Mouse (Mus musculus) activated CD4-positive, CD25-positive, alpha-beta regulatory T cell, adult 4 months (primary cell): Measurements from ENCODE around the gene H2-T24. TPM values are rescaled to one million over a fixed set of nuclear protein-coding genes. Genes with fewer than 3 reads are reported as not detected.
"Not testable (repeated sequence)": the region's sequence is repeated elsewhere in the genome, so short reads cannot be mapped to it uniquely, and the experiment has no call there.

Source experiments
- ATAC-seq: one replicate; pipeline ENCODE4 v1.8.0; 2017
- polyA plus RNA-seq, 2 experiments: library from polyadenylated mRNA; unstranded; fragments of 100-300 nt; shearing (Covaris generic); gene quantifications; one replicate each; pipeline ENCODE4 v1.2.1; 2017

Gene H2-T24
- polyA plus RNA-seq, 2 experiments from 2014 or later = 36.4 to 43.7 TPM

DNA sequence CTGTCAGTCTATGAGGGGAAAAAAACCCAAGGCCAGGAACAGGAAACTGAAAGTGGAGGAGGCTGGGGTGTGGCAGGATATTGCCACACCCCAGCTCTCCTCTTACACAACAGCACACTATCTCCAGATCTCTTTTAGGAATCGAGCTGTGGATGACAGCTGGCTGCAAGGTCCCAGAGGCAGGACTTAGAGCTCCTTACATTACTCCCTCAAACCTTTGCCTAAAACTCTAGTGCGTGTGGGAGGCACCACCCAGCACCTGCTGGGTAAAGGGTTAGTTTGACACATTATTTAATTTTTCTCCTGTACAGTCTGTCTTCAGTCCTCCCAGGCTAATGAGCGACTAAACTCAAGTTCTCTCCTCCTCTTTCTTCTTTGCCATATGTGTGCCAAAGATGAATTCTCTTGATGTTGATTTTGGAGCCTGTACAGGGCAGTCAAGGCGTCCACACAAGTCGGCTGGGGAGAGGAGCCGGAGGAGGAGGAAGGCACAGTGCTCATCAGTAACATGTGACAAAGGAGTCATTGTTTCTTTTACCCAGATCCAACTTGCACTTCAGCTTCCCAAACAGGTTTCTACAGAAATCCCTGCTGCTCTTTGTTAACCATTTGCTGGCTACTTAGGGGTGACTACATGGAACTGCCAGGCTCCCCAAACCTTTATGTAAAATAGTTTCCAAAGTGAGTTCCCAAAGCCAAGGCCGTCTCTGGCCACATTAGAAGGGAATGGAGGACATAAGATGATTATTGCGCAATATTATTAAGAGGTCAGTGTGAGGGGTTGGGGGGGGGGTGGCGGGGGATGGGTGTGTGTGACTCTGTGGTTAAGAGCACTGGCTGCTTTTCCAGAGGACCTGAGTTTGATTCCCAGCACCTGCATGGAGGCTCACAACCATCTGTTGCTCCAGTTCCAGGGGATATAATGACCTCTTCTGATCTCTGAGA lies 3.6 kb upstream of the H2-T24 start:
- ATAC-seq = peak; percentile 59

DNA sequence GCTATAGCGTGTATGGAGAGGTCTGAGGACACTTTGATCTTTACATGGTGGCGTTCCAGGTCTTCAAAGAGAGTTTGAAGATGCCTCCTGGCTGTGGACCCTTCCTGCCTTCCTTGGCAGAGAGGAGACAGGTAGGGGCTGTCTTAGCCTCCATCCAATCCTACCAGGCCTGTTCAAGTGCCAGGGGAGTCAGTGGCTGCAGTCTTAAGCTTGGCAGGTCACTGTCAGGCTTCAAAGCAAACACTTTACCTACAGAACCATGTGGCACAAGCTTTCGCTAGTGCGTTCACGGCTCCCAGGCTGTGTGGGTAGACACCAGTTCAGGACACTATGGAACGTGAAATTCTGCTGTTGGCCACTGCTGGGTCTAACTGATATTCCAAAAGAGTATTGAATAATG lies 2.6 kb upstream of the H2-T24 start:
- no peak for ATAC-seq

DNA sequence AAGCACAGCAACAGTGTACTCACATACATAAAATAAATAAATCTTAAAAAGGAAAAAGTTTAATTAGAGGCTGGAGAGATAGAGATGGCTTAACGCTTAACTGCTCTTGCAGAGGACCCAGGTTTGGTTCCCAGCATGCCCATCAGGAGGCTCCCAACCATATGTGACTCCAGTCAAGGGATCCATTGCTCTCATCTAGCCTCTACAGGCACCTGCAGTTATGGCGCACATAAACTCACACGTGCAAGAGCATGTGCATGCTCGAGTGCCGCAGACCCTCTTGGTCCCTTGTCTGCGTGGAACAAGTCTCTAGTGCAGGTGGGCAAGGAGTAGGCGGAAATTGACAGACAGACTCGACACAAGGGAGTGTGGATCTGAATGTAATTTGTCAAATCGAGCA lies 1.7 kb upstream of the H2-T24 start:
- no peak for ATAC-seq

DNA sequence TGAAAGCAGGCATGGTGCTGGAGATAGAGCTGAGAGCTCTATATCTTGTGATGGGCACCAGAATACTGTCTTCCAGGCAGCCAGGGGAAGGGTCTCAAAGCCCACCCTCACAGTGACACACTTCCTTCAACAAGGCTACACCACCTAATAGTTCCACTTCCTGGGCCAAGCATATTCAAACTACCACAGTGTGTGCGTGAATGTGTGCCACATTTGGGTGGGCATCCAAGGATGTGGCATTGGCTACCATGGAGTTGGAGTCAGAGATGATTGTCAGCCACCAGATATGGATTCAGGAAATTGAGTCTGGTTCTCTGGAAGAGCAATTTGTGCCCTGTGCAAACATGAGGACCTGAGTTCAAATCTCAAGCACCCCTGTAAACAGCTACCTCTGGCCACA lies 949 bp upstream of the H2-T24 start:
- no peak for ATAC-seq

DNA sequence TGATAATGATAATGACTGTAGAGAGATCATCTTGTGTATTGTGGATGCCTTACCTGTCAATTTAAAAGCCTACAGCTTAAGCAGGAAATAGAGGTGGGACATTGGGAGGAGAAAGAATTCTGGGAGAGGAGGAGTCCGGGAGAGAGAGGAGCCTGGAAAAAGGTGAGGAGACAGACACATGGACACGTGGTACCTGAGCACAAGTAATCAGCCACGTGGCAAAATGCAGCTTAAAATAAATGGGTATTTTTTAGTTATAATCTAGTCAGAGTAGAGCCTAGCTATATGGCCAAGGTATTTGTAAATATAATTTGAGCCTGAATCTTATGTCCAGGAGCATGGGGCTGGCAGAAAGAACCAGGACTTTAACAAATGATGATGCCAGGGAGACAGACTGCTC lies 841 bp downstream of the H2-T24 start:
- no peak for ATAC-seq

DNA sequence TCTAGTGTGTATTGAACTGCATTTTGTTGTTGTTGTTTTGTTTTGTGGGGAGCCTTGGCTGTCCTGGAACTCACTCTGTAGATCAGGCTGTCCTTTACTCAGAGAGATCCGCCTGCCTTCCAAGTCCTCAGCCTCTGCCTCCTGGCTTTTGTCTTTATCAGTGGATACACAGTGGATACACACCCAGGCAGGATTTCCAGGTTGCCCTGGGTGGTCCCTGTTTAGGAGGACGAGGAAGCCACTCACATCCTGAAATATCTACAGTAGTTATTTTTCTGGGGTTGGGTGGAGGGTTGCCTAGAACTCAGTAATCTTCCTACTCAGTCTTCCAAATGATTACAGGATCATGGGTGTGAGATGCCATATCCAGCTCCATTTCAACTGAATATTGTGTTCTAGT lies 1.4 kb downstream of the H2-T24 start:
- no peak for ATAC-seq

DNA sequence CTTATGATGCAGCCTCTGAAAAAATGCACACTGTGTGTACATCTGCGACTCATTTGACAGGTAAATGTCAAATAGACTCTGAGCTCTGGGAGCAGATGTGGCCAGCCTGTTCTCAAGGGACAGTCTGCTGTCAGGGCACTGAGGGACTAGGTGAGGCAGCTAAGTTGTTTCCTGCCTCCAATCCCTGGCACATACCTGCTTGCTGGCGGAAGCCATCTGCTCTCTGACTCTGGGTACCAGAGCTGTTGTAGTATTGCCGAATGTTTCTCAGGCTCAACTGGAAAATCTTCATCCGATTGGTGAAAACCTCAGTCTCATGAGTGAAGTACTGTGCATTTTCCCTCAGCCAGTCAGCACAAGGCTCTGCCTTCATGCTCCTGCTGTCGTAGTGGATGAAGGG lies 3.3 kb downstream of the H2-T24 start:
- ATAC-seq = no peak

DNA sequence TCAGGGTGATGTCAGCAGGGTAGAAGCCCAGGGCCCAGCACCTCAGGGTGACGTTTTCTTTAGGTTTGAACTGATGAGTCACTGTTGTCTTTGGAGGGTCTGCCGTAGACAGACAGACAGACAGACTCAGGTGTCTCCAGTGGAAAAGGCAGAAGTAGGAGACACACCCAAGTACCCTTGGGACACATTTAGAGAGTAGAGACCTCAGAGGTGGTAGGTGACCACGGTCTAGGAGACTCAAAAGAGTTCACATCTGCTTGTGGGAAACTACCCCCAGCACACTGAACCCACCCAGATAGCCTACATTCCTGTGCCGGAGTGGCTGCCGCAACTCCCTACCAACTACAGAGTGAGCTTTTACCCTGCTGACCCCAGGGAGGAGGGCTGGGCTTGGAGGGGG lies 5.4 kb downstream of the H2-T24 start:
- no peak for ATAC-seq

DNA sequence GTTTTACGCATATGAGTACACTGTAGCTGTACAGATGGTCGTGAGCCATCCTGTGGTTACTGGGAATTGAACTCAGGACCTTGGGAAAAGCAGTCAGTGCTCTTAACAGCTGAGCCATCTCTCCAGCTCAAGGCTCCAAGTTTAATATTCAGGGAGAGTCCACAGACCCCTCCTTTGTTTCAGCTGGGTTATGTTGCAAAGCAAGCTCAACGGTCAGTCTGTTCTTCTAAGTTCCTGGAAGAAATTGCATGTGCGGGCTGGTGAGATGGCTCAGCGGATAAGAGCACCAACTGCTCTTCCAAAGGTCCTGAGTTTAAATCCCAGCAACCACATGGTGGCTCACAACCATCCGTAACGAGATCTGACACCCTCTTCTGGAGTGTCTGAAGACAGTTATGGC lies 16.0 kb downstream of the H2-T24 start:
- not testable (repeated sequence) for ATAC-seq

DNA sequence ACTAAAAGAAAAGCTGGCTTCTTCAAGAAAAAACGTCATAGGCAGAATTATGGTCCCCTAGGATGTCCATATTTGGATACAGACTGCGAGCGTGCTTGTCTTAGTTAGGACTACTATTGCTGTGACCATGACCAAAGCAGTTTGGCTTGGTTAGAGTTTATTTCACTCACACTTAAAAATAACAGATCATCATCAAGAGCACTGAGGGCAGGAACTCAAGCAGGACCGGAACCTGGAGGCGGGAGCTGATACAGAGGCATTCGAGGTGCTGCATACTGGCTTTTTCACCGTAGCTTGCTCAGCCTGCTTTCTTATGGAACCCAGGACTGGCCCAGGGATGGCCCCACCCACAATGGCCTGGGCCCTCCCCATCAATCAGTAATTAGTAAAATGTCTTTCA lies 17.0 kb downstream of the H2-T24 start:
- no peak for ATAC-seq

DNA sequence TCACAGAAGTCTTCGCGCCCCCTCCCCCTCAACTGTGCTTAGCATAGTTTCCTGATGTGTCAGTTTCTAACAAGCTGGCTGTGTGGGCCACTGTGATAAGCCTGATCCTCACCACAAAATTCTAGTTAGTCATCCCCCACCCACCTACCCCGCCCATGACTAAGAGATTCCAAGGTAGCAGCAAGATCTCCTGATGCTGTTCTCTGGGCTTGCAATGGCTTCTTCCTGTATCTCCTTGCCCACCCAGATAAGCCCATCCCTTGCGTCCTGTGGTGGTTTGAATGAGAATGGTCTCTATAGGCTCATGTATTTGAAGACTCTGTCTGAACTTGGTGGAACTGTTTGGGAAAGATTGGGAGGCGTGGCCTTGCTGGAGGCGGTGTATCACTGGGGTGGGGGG lies 18.4 kb downstream of the H2-T24 start:
- ATAC-seq = no peak

DNA sequence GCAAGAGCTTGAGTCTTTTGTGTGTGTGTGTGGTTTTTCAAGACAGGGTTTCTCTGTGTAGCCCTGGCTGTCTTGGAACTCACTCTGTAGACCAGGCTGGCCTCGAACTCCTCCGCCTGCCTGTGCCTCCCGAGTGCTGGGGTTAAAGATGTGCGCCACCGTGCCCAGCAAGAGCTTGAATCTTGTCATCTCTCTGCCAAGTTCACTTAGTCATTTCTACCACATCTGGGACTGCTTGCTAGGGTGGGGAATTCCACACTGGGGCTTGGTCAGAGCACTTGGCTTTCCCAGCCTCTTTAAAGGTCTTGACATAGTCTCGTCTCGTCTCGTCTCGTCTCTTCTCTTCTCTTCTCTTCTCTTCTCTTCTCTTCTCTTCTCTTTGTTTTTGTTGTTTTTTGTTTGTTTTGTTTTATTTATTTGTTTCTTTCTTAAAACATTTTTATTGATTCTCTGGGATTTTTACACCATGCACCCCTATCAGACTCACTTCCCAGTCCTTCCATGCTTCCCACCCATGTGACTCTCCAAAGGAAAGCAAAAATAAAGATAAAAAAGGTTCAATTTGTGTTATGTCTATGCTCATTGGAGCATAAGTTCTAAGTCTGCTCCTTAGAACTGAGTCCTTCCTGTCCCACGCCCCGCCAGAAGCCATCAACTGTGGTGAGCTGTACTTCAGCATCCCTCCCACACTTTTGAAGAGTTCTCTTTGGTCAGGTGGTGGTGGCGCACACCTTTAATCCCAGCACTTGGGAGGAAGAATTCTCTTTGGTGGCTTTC lies 19.1 kb downstream of the H2-T24 start:
- ATAC-seq = peak; percentile 26

DNA sequence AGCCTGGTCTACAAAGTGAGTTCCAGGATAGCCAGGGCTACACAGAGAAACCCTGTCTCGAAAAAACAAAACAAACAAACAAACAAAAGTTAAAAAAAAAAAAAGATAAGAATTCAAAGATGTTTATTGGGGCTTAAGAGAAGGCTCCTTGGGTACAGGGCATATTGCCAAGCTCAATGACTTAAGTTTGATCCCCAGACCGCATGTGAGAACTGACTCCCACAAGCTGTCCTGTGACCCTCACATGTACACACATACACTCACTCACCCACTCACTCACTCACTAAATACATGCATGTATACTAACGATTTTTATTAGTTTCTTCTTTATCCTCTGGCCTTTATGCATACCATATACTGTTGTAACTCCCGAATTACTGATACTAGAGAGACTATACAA lies 20.0 kb downstream of the H2-T24 start:
- ATAC-seq = no peak

DNA sequence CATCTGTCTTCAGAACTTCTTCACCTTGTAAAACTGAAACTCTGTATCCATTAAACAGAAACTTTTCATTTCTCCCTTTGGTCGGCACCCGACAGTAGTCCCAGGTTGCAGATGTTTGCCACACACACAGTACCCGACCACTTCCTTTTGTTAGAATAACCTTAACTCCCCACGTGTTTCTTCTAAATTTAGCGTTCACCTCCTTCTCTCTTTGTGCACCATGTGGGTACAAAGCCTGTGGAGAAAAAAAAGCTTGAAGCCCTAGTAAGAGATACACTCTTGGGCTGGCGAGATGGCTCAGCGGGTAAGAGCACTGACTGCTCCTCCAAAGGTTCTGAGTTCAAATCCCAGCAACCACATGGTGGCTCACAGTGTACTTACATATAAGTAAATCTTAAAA lies 21.0 kb downstream of the H2-T24 start:
- peak; percentile 53 for ATAC-seq

DNA sequence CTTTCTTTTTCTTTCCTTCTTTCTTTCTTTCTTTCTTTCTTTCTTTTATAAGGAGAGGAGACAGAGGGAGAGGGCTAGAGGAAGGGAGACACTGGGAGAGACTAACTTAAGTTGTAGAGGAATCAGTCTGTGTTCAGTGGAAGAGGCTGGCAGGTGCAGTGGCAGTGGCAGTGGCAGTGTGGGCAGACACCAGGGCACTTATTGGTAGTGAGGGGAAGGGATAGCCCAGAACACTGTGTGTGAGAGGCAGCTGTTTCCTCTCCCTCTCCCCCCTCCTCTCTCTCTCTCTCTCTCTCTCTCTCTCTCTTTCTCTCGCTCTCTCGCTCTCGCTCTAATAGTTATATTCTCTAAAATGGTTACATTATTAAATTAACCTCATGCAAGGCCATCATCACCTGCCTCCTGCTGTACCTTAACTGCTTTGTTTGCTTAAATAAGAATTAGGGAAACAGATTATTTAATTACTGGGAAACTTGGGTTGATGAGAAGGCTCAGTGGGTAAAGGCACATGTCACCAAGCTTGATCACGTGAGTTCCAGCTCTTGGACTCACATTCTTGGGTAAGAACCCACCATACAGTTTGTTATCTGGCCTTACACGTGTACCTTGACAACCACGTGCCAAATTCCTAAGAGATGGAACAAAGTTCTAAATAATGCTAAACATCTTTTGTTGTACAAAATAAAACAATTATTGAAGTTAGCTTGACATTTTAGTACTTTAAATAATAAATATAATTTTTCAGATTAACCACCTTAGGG lies 21.6 kb downstream of the H2-T24 start:
- ATAC-seq = no peak

DNA sequence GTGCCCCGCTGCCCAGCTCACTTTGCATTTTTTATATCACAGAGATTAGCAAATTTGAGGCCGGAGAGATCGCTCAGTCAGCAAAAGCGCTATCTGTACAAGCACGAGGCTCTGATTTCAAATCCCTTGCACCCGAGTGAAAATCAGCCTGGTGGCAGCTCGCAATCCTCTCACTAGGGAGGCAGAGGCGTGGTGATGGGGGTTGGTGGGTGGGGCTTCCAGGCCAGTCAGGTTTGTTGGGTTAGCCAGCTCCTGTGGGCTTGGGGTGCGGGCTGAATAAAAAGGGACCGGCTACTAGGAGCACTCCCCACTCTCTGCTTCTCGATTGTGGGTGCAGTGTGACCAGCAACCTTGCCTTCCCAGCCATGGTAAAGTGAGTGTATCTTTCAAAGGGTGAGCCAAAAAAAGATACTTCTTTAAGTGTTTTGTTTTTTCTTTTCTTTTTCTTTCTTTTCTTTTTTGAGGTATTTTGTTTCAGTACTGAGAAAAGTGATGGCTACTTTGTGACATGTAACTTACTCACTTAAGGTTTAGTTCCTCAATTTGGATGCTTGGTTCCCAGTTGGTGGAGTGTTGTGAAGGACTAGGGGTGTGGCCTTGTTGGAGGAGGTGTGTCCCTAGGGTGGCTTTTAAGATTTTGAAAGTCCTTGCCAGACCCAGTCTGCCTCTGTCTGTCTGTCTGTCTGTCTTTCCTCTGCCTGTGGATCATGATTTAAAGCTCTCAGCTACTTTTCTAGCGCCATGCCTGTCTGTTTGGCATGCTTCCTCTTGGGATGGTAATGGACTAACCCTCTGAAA lies 22.4 kb downstream of the H2-T24 start:
- ATAC-seq = no peak

DNA sequence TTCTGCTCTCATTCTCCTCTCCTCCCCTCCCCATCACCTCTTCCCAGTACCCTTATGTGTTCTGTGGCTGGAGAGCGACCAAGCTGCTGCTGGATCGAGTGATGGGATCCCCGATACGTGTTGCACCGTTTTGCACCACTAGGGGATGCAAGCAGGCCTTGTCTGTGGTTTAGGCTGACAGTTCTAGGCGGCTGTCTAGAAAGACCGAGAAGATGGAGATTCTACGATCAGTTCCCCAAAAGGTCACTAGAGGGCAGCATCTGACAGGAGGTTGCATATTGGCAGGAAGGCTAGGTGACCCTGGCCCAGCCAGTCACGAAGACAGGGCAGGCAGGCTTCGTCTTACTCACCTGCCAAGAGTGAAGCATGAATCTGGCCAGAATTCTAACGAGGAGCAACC lies 23.4 kb downstream of the H2-T24 start:
- peak; percentile 49 for ATAC-seq

DNA sequence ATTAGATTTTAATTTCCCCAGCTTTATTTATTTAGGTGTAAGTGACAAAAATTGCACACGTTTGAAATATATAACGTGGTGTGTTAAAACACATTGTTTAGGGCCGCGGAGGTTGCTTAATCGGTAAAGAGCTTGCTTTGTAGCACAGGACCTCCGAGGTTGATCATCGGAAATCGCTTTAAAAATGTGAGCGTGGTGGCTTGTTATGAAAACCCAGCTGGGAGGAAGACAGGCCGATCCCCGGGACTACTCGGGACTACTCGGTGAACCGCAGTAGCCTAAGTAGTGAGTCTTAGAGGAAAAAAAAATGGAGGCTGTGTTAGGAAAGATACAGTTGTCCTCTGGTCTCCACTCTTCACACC lies 25.5 kb downstream of the H2-T24 start:
- no peak for ATAC-seq

DNA sequence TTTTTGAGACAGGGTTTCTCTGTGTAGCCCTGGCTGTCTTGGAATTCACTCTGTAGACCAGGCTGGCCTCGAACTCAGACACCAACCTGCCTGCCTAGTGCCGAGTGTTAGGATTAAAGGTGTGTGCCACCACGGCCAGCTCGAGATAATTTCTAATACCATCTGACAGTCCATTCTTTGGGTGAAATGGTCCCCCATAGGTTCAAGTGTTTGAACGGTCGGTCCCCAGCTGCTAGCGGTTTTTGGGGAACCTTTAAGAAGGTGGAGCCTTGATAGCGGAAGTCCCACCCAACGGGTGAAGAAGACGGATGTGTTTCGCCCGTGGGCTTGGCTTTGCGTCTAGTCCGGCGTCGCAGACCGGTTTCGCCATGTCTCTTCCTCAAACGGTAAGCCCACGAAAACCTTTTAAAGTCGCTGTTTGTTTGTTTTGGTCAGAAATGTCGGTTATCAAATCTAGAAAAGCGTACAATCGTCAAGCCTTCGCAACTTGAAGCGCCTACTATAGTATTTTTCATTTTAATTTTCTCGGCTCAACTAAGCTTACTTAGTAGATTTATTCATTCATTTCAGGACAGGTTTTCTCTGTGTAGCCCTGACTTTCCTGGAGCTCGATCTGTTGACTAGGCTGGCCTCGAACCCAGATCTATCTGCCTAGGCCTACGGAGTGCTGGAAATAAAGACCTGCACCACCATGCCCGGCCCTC lies 26.0 kb downstream of the H2-T24 start:
- no peak for ATAC-seq

DNA sequence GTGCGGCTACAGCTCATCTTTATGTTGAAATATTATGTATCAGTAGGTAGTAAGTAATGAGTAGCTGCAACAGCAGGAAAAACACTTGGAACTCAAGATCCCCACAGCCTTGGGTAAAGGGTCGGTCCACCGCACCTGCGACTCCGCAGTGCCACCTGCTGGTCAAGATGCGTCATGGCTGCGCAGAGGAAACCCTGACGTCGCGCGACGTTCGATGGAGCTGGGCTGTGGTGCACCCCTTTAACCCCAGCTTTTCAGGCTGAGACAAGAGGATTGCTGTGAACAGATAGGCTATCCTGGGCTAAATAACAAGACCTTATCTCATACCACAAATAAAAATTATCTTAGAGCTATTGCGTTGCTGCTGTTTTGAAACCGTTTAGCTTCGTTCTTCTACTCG lies 26.7 kb downstream of the H2-T24 start:
- peak; percentile 61 for ATAC-seq

DNA sequence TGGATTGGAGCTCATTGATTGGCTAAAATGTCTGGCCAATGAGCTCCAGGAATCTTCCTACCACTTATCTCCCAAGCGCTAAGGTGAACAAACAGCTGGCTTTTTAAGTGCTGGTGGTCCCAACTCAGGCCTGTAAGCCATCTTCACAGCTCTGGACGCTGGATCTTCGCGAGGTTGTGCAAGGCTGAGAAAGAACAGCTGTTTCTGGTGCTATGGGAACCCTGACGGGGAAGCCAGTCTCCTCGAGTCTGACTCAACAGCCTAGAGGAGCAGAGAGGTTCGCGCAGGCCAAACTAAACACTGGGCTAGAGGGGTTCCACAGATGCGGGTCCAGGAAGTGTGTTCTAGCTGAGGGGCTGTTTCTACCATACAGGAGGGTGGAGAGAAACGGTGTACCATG lies 28.6 kb downstream of the H2-T24 start:
- ATAC-seq = no peak

DNA sequence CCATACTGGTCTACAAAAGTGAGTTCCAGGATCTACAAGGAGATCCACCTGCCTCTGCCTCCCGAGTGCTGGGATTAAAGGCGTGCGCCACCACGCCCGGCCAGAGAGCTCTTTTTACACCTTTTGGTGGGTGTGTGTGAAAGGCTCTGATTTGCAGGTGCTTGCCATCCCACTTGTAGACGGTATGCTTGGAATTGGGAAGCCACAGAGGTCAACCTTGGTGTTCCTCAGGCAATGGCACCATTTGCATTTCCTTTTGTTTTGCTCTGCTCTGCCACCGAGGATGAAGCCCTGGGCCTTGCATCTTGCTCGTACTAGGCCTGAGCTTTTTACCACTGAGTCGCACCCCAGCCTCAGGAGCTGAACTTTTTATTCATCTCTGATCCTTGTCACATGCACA lies 38.6 kb downstream of the H2-T24 start:
- no peak for ATAC-seq
